Mouse (Mus musculus): ENCODE measurements at regions not wholly inside any gene's neighbourhood (a gene's known extent, or its start where the extent isn't known, plus 50 kb on each side); places are given as distances from the start of the nearest gene placed in this dataset.

- no peak for DNase-seq (ENCODE audit: low read depth, low spot score)
Measured at GRCm38 (mm10) chr12:109272101-109272500, 180.5 kb upstream of the Dlk1 start.

- peak; percentile 16 for DNase-seq (ENCODE audit: low read depth, low spot score)
Measured at GRCm38 (mm10) chr12:109314850-109315249, 137.8 kb upstream of the Dlk1 start.

GRCm38 (mm10) chr12:109325986-109326385 is 126.6 kb upstream of the Dlk1 start:
- DNase-seq (ENCODE audit: low read depth, low spot score), result no peak

- no peak for DNase-seq (ENCODE audit: low read depth, low spot score)
Measured at GRCm38 (mm10) chr12:109371327-109371726, 81.3 kb upstream of the Dlk1 start.

- no peak for DNase-seq (ENCODE audit: low read depth, low spot score)
Measured at GRCm38 (mm10) chr12:109385794-109386193, 66.8 kb upstream of the Dlk1 start.

GRCm38 (mm10) chr12:109388791-109389190 is 63.8 kb upstream of the Dlk1 start:
- DNase-seq (ENCODE audit: low read depth, low spot score), result no peak

GRCm38 (mm10) chr12:109390388-109390920 is 62.2 kb upstream of the Dlk1 start:
- DNase-seq (ENCODE audit: low read depth, low spot score), result no peak

- no peak for DNase-seq (ENCODE audit: low read depth, low spot score)
Measured at GRCm38 (mm10) chr12:109390978-109391377, 61.6 kb upstream of the Dlk1 start.

GRCm38 (mm10) chr12:109393326-109393725 is 59.3 kb upstream of the Dlk1 start:
- no peak for DNase-seq (ENCODE audit: low read depth, low spot score)

GRCm38 (mm10) chr12:109393795-109394194 is 58.8 kb upstream of the Dlk1 start:
- peak; percentile 13 for DNase-seq (ENCODE audit: low read depth, low spot score)

GRCm38 (mm10) chr12:109394396-109394795 is 58.2 kb upstream of the Dlk1 start:
- DNase-seq (ENCODE audit: low read depth, low spot score), result no peak

GRCm38 (mm10) chr12:109396614-109397013 is 56.0 kb upstream of the Dlk1 start:
- DNase-seq (ENCODE audit: low read depth, low spot score), result no peak

GRCm38 (mm10) chr12:109397175-109398058 is 55.2 kb upstream of the Dlk1 start:
- DNase-seq (ENCODE audit: low read depth, low spot score), result no peak

- DNase-seq (ENCODE audit: low read depth, low spot score), result no peak
Measured at GRCm38 (mm10) chr12:109398473-109398872, 54.1 kb upstream of the Dlk1 start.

GRCm38 (mm10) chr12:109398951-109399350 is 53.7 kb upstream of the Dlk1 start:
- DNase-seq (ENCODE audit: low read depth, low spot score), result no peak

- no peak for DNase-seq (ENCODE audit: low read depth, low spot score)
Measured at GRCm38 (mm10) chr12:109399591-109399990, 53.0 kb upstream of the Dlk1 start.

- no peak for DNase-seq (ENCODE audit: low read depth, low spot score)
Measured at GRCm38 (mm10) chr12:109400041-109400440, 52.6 kb upstream of the Dlk1 start.

- no peak for DNase-seq (ENCODE audit: low read depth, low spot score)
Measured at GRCm38 (mm10) chr12:109400936-109401586, 51.6 kb upstream of the Dlk1 start.

GRCm38 (mm10) chr12:109401696-109402095 is 50.9 kb upstream of the Dlk1 start:
- no peak for DNase-seq (ENCODE audit: low read depth, low spot score)

GRCm38 (mm10) chr12:109402226-109402625 is 50.4 kb upstream of the Dlk1 start:
- DNase-seq (ENCODE audit: low read depth, low spot score), result no peak

All from WW6 (cell line).